Mouse (Mus musculus) brain, embryonic 14.5 days (tissue): ENCODE measurements around the gene Nr2f1.

Source experiments
- CTCF ChIP-seq: fragments of 200-500 bp; IDR thresholded peaks from 2 replicates; pipeline ENCODE4 v1.5.1; 2012; ENCODE audit warnings: inconsistent platforms, mild to moderate bottlenecking, moderate library complexity, borderline replicate concordance; ENCODE audit not compliant: insufficient read depth, insufficient read length; ENCODE audit errors: extremely low read depth
- POLR2A ChIP-seq: fragments of 200-500 bp; IDR thresholded peaks from 2 replicates; pipeline ENCODE4 v1.6.1; 2012; ENCODE audit warnings: mild to moderate bottlenecking, inconsistent platforms, borderline replicate concordance; ENCODE audit not compliant: poor library complexity, insufficient read depth, insufficient read length, severe bottlenecking; ENCODE audit errors: extremely low read depth

- TF ChIP-seq CTCF (peak; percentile 50), POLR2A (no peak)
Measured at GRCm38 (mm10) chr13:78186340-78186946, 13.1 kb downstream of the Nr2f1 start.
